Mouse (Mus musculus) stomach, postnatal 0 days (tissue): Measurements from ENCODE around the gene Olfr1215.

Experiments
- CTCF ChIP-seq: IDR thresholded peaks from 2 replicates; pipeline ENCODE4 v1.5.1; 2016; ENCODE audit warnings: antibody characterized with exemption, low read depth, mild to moderate bottlenecking, moderate library complexity
- EP300 ChIP-seq: optimal IDR thresholded peaks from 2 replicates; pipeline ENCODE3; 2016; ENCODE audit warnings: antibody characterized with exemption

DNA sequence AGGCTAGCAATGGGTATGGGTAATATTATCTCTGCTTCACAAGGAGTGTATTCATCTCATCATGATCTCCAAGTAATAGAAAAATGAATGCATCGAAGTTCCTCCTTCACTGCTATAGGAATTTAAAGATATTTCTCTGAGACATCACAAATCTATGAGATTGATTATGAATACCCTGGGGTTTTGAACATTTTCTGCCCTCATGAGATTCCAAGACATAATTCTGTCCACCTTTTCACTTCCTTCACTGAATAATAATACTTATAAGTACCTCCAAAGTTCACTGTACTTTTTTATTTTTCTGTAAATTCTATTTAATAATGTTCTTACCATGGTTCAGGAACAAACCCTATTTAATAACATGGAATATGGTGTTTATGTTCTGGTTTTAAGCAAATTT lies 26.6 kb downstream of the Olfr1215 start, which contains the start of gene Gm13762:
- no peak for TF ChIP-seq CTCF
- TF ChIP-seq EP300, result no peak
